Mouse (Mus musculus) kidney, embryonic 15.5 days (tissue): Measurements from ENCODE around the gene Mamdc4. TPM values are rescaled to one million over a fixed set of nuclear protein-coding genes. Genes with fewer than 3 reads are reported as not detected.

ENCODE experiments used
- ATAC-seq: fragments of 200-750 bp; cut with Nextera tagmentation; replicated peaks from 2 replicates; pipeline ENCODE4 v1.8.0; 2017; ENCODE audit warnings: moderate TSS enrichment; ENCODE audit not compliant: low FRiP score
- H3K27ac ChIP-seq: fragments of 300-500 bp; sonication (generic); 2 replicates; pipeline ENCODE4 v1.5.1; 2015; ENCODE audit warnings: mild to moderate bottlenecking, inconsistent platforms
- H3K27me3 ChIP-seq: fragments of 300-500 bp; sonication (generic); 2 replicates; pipeline ENCODE4 v1.6.1; 2015; ENCODE audit warnings: inconsistent platforms
- H3K36me3 ChIP-seq: fragments of 300-500 bp; sonication (generic); 2 replicates; pipeline ENCODE4 v1.6.1; 2015; ENCODE audit warnings: inconsistent platforms
- H3K4me1 ChIP-seq: fragments of 300-500 bp; sonication (generic); 2 replicates; pipeline ENCODE4 v1.6.1; 2015; ENCODE audit warnings: inconsistent platforms
- H3K4me2 ChIP-seq: fragments of 300-500 bp; sonication (generic); 2 replicates; pipeline ENCODE4 v1.6.1; 2015; ENCODE audit warnings: moderate library complexity, mild to moderate bottlenecking, inconsistent platforms
- H3K4me3 ChIP-seq: fragments of 300-500 bp; sonication (generic); replicated peaks from 2 replicates; pipeline ENCODE4 v1.5.1; 2015; ENCODE audit warnings: mild to moderate bottlenecking, inconsistent platforms
- H3K9ac ChIP-seq: fragments of 300-500 bp; sonication (generic); 2 replicates; pipeline ENCODE4 v1.6.1; 2015; ENCODE audit warnings: mild to moderate bottlenecking, inconsistent platforms
- H3K9me3 ChIP-seq: fragments of 300-500 bp; sonication (generic); replicated peaks from 2 replicates; pipeline ENCODE4 v1.6.1; 2016; ENCODE audit warnings: inconsistent platforms
- WGBS: fragments of 180-500 bp; shearing (Covaris S2); methylation state at CpG from one replicate; pipeline ENCODE4 v1.1.7; 2015; ENCODE audit warnings: mixed read lengths; 5-methylcytosine and 5-hydroxymethylcytosine counted together
- polyA plus RNA-seq: library from polyadenylated mRNA; unstranded; fragments of >200 nt; fragmentation: Nextera tagmentation; extraction: Ambion mirVana; gene quantifications from 2 replicates; pipeline ENCODE4 v1.2.1, GENCODE M21; 2015

The Mamdc4 gene
- polyA plus RNA-seq, 1 experiment from 2014 or later: 10.1 TPM

DNA sequence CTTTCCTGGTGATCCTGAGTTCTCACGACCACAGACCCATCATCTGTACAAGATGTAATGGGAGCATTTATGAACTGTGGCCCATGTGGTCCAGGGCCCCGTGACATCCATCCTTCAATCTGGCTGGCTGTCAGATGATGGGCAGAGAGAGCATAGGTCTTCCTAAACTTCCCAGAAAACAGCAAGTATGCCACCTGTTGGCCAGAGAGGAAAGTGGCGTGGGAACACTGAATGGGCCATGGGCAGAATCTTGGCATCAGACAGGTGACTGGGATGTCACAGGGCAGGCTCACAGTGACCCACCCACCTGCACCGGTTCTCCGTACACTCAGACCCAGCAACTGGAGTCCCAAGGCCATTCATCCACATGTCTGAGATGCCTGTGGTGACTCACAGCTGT is 23.5 kb downstream of the Mamdc4 start:
- no peak overlapping the region for H3K9ac ChIP-seq
- ATAC-seq: no peak
- no peak overlapping the region for H3K4me3 ChIP-seq
- no peaks in the 10 kb centered on the region for H3K36me3 ChIP-seq
- 30% methylated on average over 5 of the region's 5 CpGs for WGBS
- H3K4me1 ChIP-seq: peaks cover under 1% of the 10 kb centered on the region
- H3K27me3 ChIP-seq: no peaks in the 10 kb centered on the region
- no peaks in the 10 kb centered on the region for H3K9me3 ChIP-seq
- no peak overlapping the region for H3K27ac ChIP-seq
- no peak overlapping the region for H3K4me2 ChIP-seq

DNA sequence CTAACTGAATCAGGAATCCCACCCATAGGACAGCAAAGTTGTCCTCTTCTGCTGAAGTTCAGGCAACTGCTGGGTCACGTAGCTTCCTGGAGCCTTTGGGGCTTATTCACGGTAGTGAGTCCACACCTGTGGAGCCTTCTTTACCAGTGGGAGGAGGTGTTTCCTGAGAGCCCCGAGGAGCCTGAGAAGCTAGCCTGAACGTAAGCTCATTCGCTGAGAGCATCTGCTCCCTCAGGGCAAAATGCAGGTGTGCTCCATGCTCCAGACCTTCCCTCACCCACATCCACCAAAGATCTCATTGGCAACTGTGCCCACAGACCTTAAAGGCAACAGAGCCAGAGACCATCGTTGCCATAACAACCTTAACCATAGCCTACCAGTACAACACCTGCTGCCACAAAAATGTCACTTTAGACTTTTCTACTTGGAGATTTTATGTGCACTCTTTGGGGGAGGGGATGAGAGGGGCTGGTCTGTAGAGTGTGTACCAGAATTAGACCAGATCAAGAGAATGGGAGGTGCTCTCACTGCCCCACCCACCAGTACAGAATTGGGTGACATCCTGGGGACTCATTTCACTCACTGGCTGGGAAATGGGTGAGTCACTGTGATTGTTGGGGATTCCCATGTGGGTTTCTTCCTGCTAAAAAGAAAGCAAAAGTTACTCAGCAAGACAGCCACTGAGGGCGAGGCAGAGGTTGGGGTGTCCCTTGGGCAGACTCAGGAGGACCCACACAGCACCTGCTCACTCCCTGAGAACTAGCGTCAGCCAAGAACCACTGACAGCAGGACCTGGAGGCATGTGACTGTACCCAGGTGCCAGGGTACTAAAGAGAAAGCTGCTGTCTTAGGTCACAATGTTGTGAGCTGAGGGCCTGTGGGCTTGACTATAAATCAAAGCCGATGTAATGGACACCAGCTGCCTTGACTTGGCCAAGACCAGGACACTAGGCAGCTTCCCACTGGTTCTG is 25.3 kb downstream of the Mamdc4 start:
- H3K4me1 ChIP-seq: peaks cover 16% of the 10 kb centered on the region
- no peak overlapping the region for H3K27ac ChIP-seq
- ATAC-seq: no peak
- no peak overlapping the region for H3K4me3 ChIP-seq
- H3K36me3 ChIP-seq: 0 out of 2 replicates have a peak, but pooled peaks cover 5% of the 10 kb centered on the region
- 66% methylated on average over 9 of the region's 9 CpGs for WGBS
- no peak overlapping the region for H3K9ac ChIP-seq
- no peaks in the 10 kb centered on the region for H3K9me3 ChIP-seq
- no peak overlapping the region for H3K4me2 ChIP-seq
- no peaks in the 10 kb centered on the region for H3K27me3 ChIP-seq

DNA sequence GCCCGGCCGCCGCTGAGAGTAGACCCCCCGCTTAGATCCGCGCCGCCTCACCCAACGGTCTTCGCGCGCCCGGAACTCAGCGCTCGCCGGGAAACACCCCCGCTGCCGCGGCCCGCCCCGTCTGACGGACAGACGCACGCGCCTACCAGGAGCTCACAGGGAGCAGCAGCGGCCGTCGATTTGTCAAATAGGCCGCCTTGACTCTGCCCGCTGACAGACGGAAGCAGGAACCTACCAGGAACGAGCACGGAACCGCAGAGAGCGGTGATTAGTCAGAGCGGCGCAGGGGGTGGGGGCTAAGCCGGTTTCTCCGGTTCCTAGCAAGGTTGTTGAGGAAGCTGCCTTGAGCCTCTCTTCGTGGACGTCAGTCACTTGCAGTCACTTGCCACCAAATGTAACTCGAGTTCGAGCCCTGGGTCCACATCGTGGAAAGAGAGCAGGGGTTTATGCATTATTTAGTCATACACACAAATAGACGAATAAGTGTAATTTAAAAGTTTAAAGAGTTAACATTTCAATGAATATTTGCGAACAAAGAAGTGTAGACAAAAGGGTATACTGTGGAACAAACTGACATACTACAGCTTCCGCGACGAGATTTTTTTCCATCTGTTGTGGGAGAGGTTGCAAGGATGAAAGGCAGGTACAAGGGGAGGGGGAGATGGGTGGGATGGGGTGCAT is 27.7 kb downstream of the Mamdc4 start, which contains the start of gene Traf2:
Gene Traf2 (minus strand): TSS at position 130 of the 681 bp plus-strand sequence.
- Histone ChIP-seq H3K27ac (peak within 1 kb of the TSS; percentile 82), H3K36me3 (0 out of 2 replicates have a peak, but pooled peaks cover 5% of the 10 kb centered on the region), H3K9me3 (no peaks in the 10 kb centered on the region), H3K4me1 (peaks cover 28% of the 10 kb centered on the region), H3K27me3 (no peaks in the 10 kb centered on the region), H3K4me3 (peak within 1 kb of the TSS; percentile 81), H3K4me2 (peak within 1 kb of the TSS; percentile 75), H3K9ac (peak within 1 kb of the TSS; percentile 86)
- 3% methylated on average over 48 of the region's 48 CpGs for WGBS
- peak; percentile 99 for ATAC-seq

DNA sequence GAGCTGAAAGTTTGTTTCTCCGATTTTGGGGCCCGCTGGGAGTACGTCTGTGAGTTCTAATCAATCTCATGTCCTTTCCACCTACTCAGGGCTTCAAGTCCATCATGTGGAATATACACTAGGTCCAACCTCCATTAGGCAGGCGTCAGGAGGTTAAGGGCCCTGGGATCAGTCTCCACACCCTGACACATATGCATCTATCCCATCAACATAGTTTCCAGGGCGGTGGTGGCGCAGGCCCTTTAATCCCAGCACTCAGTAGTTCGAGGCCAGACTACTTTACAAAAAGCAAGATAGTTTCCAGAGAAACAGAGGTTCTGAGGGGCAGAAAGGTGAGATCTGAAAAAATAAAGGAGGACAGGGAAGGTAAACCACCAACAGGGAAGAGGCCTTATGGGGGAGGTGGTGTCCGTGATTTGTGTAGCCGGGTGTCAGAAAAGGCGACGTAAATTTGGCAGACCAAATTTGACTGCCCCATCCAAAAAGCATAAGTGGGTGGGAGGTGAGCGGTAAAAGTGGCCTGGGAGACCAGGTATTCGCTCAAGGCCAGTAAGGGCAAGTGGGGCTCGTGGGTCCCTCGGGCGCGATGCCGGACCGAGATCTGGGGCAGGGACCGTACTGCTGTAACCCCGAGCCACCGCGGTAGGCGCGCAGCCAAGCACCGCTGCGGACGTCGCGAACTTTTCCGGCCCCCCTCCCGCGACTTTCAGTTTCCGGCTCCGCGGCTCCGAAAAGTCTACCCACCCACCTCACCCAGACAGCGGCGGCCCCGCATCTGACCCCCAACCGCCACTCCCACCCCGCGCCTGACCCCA is 28.4 kb downstream of the Mamdc4 start:
- 8% methylated on average over 43 of the region's 43 CpGs for WGBS

DNA sequence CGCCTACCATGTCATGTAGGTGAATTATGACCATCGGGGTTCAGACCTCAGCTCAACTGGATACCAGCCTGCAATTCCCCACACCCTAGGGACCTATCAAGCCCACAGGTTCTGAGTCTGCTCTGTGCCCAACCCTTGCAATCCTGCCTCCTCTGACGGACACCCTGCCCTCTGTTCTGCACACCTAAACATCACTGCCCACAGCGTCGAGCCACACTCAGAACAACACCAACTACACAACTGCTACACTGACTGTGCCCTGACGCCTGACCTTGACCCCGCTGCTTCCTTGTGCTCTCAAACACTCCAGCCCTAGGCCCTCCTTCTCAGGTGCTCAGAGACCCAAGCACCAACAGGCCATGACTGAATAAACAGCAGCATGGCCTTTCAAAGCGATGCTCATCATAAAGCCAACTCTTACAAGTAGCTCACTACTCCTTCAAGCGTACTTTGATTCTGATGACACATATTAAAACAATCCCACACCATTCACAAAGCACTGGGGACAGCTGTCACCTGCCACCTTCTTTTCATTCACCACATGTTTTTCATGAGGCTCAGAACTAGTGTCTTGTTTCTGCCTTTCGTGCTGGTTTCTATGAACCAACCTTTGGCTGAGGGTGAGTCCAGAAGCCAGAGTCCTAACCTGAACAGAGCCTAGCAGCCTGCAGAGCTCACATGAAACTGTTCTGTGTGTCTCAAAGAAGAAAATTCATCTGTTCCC is 32.8 kb downstream of the Mamdc4 start:
- peak overlapping the region; percentile 68 for H3K27ac ChIP-seq
- no peak overlapping the region for H3K4me3 ChIP-seq
- no peak overlapping the region for H3K4me2 ChIP-seq
- H3K36me3 ChIP-seq: peaks cover 30% of the 10 kb centered on the region
- H3K9me3 ChIP-seq: no peaks in the 10 kb centered on the region
- peaks cover 51% of the 10 kb centered on the region for H3K4me1 ChIP-seq
- H3K9ac ChIP-seq: no peak overlapping the region
- ATAC-seq: peak; percentile 34; the same call in 1 of the 2 replicates
- 44% methylated on average over 10 of the region's 10 CpGs for WGBS
- H3K27me3 ChIP-seq: no peaks in the 10 kb centered on the region

More for the DNA sequence above, 28.4 kb downstream of the Mamdc4 start:
- ATAC-seq: peak; percentile 73
- Histone ChIP-seq H3K27me3 (no peaks in the 10 kb centered on the region), H3K4me1 (peaks cover 36% of the 10 kb centered on the region), H3K9me3 (no peaks in the 10 kb centered on the region), H3K27ac (peak overlapping the region; percentile 82), H3K4me3 (peak overlapping the region; percentile 81), H3K36me3 (0 out of 2 replicates have a peak, but pooled peaks cover 5% of the 10 kb centered on the region), H3K4me2 (peak overlapping the region; percentile 75), H3K9ac (peak overlapping the region; percentile 86)

DNA sequence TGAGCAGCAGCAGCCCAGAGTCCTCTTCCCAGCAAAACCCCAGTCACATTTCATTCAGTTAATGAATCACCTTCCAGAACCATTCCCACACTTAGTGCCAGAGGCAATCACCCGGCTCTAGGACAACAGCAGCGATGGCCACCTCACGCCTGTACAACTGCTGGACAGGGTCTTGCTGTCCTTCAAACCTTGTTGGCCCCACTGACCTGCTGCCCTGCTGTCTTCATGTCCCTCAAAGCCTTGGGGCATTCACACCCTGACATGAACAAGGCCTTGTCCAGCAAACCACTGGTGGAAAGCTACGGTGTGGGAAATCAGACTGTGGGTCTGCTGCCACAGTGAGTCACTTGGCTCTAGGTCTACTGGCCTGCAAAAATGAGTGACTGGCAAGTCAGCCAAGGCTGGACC is 34.1 kb downstream of the Mamdc4 start:
- no peak overlapping the region for H3K9ac ChIP-seq
- peak; percentile 57; the same call in 1 of the 2 replicates for ATAC-seq
- no peak overlapping the region for H3K4me3 ChIP-seq
- H3K27me3 ChIP-seq: no peaks in the 10 kb centered on the region
- 72% methylated on average over 4 of the region's 4 CpGs for WGBS
- no peak overlapping the region for H3K4me2 ChIP-seq
- peaks cover 43% of the 10 kb centered on the region for H3K36me3 ChIP-seq
- H3K27ac ChIP-seq: peak overlapping the region; percentile 75
- peaks cover 45% of the 10 kb centered on the region for H3K4me1 ChIP-seq
- H3K9me3 ChIP-seq: no peaks in the 10 kb centered on the region

DNA sequence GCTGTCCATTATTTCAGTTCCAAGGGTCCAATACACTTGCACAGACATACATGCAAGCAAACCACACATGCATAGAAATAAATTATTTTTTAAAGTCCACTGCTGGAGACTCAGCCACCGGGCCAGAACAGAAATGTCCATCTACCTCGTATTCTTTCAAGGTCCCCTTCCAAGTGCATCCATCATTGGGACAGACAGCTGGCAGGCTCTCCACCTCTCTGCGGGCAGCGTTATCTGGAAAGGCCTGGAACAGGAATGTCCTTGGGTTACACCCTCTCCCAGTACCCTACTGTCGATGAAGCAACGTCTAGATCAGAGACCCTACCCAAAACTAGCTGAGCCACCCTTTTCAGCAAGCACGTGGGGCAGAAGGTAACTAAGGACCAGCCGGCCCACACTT is 38.1 kb downstream of the Mamdc4 start:
- no peaks in the 10 kb centered on the region for H3K9me3 ChIP-seq
- peaks cover 76% of the 10 kb centered on the region for H3K36me3 ChIP-seq
- ATAC-seq: no peak
- H3K27me3 ChIP-seq: no peaks in the 10 kb centered on the region
- H3K9ac ChIP-seq: no peak overlapping the region
- H3K4me3 ChIP-seq: no peak overlapping the region
- peaks cover 19% of the 10 kb centered on the region for H3K4me1 ChIP-seq
- H3K4me2 ChIP-seq: no peak overlapping the region
- 93% methylated on average over 8 of the region's 8 CpGs for WGBS
- H3K27ac ChIP-seq: no peak overlapping the region

DNA sequence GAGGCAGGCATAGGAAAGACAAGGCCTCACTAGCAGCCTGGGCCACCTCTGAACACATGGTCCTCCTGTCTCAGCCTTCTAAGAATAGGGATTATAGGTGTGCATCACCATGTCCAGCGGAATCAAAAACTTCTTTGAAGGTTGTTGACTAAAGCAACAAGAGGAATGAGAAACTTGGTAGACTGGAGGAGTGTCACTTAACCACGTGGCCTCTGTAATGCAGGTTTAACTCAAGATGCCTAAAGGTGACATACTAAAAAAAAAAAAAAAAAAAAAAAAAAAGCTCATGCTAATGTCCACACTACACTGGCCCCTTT is 39.8 kb downstream of the Mamdc4 start:
- no peak overlapping the region for H3K4me2 ChIP-seq
- H3K4me1 ChIP-seq: peaks cover 3% of the 10 kb centered on the region; the same call in 1 of the 2 replicates
- no peak for ATAC-seq

DNA sequence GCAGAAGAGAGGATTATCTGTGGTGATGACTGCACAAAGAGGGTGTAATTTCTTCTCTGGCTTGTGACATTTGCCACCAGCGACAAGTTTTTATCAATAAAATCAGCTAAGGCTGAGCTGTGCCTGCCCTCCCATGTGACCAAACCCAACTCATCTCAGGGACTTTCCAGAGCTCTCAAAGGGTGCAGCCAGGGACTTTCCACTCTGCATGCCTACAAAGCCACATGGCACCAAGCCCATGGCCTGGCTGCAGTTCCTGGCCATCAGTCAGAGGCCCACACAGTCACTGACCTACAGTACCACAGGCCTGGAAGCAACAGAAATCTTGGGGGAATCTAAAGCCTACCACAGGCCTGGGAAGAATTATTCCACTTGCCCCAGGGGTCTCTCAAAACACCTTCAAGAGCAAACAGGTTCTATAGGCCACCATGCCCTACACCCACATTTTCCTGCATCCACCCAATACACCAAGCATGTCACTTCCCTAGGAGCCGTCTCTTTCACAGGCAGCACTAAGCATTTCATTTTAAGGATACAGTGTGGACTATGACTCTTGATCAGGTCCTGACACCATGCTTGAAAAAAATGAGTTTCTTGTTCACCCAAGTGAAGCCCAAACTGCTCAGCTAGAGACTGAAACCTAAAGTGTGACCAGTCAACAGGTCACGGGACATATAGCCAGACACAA is 40.3 kb downstream of the Mamdc4 start:
- 85% methylated on average over 3 of the region's 3 CpGs for WGBS

More for the DNA sequence above, 39.8 kb downstream of the Mamdc4 start:
- no peaks in the 10 kb centered on the region for H3K27me3 ChIP-seq
- 94% methylated on average over 2 of the region's 2 CpGs for WGBS
- H3K4me3 ChIP-seq: no peak overlapping the region
- peaks cover 91% of the 10 kb centered on the region for H3K36me3 ChIP-seq
- no peaks in the 10 kb centered on the region for H3K9me3 ChIP-seq
- H3K9ac ChIP-seq: no peak overlapping the region
- no peak overlapping the region for H3K27ac ChIP-seq

DNA sequence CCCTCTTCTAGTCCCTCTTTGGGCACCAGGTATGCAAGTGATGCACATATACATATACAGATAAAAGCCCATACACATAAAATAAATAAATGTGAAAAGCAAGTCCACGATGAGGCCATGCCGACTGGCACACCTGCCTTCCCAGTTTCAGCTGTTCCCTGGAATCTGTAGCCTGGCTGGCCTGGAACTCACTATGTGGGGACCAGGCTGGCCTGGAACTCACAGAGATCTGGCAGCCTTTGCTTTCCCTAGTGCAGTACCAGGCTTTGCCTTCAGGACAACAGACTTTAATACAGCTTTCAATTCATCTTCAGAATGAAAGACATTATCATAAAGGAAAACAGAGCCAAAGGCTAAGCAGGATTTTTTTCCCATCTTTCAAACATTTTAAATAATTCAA is 40.9 kb downstream of the Mamdc4 start:
- H3K9me3 ChIP-seq: no peaks in the 10 kb centered on the region
- no peak for ATAC-seq
- no peak overlapping the region for H3K27ac ChIP-seq
- no peak overlapping the region for H3K4me3 ChIP-seq
- no peak overlapping the region for H3K4me2 ChIP-seq
- H3K36me3 ChIP-seq: peaks cover 98% of the 10 kb centered on the region
- no peak overlapping the region for H3K9ac ChIP-seq
- WGBS: 95% methylated on average over 2 of the region's 2 CpGs
- no peaks in the 10 kb centered on the region for H3K4me1 ChIP-seq
- H3K27me3 ChIP-seq: no peaks in the 10 kb centered on the region

More for the DNA sequence above, 40.3 kb downstream of the Mamdc4 start:
- Histone ChIP-seq H3K4me1 (no peaks in the 10 kb centered on the region), H3K27me3 (no peaks in the 10 kb centered on the region), H3K4me3 (no peak overlapping the region), H3K27ac (no peak overlapping the region), H3K9ac (no peak overlapping the region), H3K36me3 (peaks cover 96% of the 10 kb centered on the region), H3K4me2 (no peak overlapping the region), H3K9me3 (no peaks in the 10 kb centered on the region)
- ATAC-seq: no peak
